Mouse (Mus musculus) layer of hippocampus, adult 18-20 months (tissue): Measurements from ENCODE around the gene Rab8b. TPM values are rescaled to one million over a fixed set of nuclear protein-coding genes. Genes with fewer than 3 reads are reported as not detected.

ENCODE experiments used
- DNase-seq, 2 experiments: peaks; one replicate each; pipeline ENCODE4 v3.0.0; 2022; ENCODE audit warnings: low spot score in 2 of 2
- long read RNA-seq: library from polyadenylated mRNA; stranded (forward); transcript quantifications from one replicate; pipeline ENCODE4 v2.0.0, GENCODE M21; 2021
- total RNA-seq, 2 experiments: library from RNA; stranded (reverse); gene quantifications; 2 replicates each; pipeline ENCODE4 v1.2.3; 2021

Rab8b gene
- 10 to 100 TPM; 53.6 to 57.1 TPM for total RNA-seq
- long read RNA-seq, full-length matches to known transcripts, result 45 of 67 reads
- long read RNA-seq, partial matches to known transcripts, result 2 of 67 reads
- long read RNA-seq, other reads (novel, unspliced or antisense), result 20 of 67 reads

DNA sequence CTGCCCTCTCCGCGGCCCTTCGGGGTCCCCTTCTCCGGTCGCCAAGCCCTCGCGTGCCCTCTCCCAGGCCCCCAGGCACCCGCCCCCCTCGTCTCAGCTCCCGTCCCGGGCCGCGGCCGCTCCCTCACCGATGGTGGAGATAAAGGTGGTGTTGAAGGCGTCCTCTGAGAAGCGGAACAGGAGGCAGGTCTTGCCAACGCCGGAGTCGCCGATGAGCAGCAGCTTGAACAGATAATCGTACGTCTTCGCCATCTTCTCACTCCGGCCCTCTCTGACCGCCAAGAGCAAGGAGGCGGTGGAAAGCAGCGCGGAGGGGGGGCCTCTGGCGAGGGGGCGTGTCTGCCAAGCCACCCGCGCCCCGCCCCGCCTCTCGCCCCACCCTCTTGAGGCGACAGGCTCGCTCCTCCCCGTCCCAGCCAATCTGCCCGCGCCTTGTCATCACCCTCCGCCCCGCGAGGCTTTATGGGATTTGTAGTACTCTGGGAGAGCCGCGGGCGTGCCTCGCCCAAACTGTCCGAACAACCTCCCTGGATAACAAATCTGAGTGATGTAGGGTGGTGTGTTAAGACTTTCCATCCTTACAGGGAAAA is at the start of gene Rab8b:
Rab8b (minus strand) TSS at position 306 of the 590 bp plus-strand sequence.
- DNase-seq, result peak; percentile 95 to 97

DNA sequence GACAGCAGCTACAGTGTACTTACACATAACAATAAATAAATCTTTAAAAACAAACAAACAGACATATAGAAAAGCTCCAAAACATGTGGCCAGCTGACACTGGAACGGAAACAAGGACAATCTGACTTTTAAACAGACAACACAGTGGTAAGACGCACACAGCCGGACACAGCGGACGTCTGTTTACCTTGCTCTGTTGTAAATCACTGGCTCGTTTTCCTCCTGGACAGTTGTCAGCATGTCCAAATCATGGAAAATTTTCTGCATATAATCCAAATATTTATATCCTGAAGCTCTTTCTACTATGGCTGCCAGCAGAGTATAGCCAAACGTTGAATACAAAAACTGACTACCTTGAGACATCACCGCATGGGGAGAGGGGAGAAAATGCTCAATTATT is 48.0 kb upstream of the Rab8b start:
- DNase-seq, result no peak

DNA sequence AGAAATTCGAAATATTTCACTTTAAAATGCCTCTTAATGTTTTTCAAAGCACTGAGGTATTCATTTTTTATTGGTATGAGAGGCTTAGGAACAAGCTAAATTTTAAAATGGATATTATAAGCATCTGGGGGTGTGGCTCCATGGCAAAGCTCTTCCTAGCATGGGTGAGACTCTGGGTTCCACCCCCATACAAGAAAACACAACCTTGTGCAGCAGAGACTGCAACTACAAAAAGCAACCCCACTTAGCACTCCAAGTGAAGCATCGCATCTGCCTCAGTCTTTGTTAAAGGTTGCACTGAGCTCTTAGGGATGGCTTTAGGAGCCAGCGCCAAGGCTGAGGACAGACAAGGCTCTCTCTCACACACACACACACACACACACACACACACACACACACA is 42.0 kb upstream of the Rab8b start:
- no peak for DNase-seq

DNA sequence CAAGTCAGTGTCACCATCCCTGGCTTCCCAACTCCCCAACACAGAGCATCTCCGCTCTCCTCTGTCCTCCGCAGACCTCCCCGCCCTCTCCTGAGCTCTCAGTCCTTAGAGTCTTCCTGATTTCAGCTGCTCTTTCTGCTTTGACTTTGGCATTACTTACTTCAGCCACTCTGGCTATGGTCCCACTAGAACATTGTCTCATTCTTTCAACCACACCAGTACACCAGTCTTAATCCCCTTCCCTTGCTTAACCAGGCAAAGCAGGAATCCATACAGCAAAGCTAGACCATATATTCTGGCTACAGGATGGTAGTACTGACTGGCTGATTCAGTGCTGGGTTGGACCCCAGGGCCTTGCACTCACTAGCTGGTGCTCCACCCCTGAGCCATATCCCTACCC is 38.0 kb upstream of the Rab8b start:
- DNase-seq, result no peak

DNA sequence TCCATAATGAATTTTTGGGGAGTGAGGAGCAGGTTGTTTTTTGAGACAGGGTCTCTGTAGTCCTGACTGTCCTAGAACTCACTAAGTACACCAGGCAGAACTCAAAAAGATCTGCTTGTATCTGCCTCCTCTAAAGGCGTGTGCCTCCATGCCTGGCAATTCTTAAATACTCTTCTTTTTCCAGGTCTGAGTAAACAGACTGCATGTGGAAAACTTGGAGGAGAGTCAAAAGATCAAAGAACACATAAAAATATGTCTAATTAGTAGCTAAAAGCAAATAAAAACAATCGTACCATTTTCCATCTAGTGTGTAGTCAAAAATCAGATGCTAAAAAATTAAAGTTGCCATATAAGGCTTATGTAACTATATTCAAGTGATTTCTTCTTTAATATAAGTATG is 33.4 kb upstream of the Rab8b start:
- no peak for DNase-seq

DNA sequence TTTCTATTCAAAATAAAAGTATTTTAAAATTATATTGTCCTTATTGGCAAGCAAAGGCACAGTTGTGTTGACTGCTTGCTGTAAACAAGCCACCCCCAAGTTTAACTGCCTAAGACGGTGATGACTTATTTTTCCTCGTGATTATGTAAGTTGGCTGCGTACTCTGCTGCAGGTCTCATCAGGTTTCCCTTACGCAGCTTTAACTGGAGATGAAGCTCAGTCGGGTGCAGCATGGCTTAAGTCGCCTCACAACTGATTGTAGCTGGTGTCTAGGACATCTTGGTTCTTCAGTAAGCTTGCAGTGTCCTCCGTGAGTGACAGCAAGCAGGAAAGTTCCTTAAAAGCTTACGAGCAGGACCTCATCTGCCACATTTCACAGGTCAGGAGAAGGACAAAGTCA is 32.8 kb upstream of the Rab8b start:
- DNase-seq, result no peak

DNA sequence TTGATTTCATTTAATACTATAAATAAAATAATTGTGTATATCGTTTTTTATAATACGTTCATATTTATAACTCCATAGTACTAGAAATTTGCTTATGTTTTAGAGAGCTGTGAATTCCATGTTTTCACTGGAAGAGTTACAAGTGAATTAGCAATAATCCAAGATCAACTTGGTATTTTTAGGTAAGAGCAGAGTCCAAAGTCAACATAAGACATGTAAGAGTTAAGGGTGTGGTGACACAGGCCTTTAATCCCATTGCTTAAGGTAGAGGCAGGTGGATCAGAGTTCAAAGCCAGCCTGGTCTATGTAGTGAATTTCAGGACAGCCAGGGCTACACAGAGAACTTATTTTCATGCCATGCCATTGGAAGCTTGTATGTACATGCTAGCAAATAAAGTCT is 29.0 kb upstream of the Rab8b start:
- DNase-seq, result no peak

DNA sequence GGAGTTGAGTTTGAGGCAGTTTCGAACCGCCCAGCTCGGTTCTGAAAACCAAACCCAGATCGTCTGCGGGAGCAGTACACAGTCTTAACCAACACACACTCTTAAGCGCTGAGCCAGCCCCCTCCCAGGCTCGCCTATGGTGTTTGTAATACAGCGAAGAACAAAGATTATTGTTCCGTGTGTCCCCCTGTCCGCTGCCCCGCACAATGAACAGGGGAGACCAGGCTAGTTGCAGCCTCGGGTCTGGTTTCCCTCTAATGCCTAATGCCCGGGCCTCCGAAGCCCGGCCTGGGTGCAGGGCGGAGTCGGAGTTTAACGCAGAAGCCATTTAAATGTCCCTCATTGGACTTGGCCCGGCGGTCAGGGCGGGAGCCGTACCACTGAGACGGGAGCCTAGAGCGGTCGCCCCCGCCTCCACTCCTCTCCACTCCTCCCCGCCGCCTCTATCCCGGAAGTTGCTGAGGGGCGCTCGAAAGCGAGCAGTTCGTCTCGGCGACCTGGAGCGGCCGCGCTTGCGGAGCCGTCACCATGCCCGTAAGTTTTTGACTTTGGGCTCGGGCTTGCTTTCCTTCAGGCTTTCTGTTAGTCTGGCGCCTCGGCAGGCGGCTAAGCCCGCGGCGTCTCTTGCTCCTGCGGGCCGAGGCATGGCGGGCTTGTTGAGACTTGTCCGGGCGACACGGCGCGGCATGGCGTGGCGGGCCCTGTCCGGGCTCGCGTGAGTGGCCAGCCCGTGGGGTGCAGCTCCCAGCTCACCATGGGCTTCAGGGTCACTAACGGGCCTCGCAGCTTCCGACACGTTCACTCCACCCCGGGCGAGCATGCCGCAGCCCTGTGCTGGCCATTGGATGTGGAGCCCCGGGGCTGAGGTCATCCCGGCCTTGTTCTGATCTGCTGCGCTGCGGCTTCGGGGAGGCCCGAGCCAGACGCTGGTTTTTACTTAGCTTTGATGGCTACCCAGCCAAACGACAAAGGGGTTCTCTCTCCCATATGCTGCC is 26.5 kb upstream of the Rab8b start, which contains the start of gene Rps27l:
Rps27l (plus strand) TSS at position 440 of the 995 bp plus-strand sequence.
- peak; percentile 84 to 92 for DNase-seq

DNA sequence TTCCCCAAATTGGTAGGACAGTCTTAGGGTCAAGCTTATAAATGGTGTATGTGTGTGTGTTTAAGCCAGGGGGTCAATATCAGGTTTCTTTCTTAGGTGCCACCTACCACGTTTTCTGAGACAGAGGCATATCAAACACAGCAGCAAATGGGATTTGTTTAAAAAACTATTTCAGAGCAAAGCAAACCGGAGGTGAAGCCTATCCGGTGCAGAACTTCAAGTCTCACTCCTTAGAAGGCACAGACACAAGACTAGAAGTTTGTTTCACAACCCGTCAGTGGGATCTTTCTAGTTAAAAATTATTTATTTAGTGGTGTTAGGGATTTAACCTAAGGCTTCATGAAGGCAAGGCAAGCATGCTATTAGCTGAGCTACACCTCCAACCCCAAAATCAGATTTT is 25.7 kb upstream of the Rab8b start:
- no peak for DNase-seq

DNA sequence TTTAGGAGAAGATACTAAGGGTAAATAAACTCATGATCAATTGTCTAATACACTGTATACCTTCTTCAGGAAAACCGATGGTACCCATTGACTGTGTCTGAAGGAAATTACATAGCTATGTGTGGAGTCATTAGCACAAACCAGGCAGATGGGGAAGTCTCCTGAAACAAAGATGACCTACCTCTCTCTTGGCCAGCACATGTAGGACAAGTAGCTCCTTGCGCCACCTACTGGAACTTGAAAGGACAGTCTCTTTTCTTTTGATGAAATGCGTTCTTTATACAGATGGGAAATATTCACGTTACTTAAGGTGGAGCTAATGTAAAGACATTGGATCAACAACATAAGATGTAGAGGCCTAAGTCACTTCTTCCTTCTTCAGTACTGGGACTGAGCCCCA is 19.3 kb upstream of the Rab8b start:
- DNase-seq, result peak in 1 of 2 experiments; percentile 60

DNA sequence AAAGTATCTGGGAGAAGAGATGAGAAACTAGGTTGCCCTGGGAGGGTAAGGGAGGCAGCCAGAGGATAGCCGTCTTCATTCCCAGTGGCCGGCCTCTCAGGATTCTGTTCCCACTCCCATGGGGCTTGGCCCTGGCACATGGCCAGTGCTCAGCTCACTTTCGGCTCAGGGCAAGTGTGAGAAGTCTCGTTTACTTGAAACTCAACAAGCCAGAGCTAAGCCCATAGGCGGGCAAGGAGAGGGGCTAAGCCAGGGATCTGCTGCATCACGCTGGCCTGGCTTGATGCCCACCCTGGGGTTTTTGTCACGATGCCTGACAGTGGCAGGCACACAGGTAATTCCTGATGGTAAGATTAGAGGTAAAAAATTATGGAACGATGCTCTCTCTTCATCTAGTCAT is 18.0 kb upstream of the Rab8b start:
- DNase-seq, result no peak

DNA sequence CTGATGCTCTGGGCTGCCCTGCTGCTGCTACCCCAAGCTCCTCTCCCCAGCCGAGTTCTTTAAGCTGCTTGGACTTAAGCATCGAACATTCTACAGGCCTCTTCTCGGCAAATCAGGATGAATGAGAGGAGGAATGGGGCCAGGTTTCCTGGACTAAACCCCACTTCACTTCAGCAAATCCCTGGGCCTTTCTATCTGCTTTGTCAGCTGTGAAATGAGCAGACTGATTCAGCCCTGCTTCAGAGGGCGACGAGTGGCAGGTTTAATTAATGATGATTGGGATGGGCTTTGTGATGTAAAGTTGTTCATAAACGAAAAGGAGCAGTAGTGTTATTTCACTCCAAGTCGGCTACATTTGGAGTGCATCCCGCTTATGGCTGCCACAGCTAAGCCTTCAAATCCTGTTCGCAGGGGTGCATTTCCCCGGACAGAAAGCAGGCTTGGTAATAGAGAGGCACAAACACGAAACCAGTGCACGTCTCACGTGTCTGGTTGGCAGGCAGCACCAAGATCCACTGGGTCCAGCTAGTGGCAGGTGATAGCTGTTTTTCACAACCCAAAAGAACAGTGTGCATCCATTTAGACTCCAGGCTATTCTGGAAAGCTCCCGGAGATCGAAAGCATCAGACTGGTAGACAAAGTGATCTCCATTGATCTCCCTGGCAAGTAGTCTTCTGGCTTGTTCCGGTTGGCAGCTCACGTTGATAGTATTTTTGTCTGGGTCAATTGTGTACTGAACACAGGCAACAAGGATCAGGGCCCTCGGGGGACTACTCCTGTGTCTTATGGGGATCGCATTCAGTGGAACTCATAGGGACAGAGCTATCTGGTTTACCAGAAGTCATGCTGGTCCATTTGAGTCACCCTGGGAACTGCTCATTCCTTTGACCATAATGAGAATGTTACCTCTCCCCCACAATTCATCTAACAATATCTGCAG is 14.7 kb upstream of the Rab8b start:
- no peak for DNase-seq

DNA sequence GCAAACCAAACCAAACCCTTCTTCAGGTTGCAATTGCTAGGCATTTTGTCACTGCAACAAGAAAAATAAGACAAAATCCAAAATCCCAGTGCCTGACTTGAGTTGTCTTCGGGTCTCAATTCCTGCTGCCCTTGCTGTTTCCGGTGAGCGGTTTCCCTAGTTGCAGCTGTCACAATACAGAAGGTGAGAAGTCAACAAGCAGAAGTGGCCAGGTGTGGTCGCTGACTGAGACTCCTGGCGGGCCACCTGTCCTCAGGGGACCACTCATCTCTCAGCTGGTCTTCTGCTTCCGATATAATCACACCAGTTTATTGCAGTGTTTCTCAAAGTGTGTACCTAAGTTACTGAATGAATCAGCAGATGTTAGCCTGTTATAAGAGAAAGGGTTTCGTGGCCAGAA is 10.9 kb upstream of the Rab8b start:
- DNase-seq, result no peak

DNA sequence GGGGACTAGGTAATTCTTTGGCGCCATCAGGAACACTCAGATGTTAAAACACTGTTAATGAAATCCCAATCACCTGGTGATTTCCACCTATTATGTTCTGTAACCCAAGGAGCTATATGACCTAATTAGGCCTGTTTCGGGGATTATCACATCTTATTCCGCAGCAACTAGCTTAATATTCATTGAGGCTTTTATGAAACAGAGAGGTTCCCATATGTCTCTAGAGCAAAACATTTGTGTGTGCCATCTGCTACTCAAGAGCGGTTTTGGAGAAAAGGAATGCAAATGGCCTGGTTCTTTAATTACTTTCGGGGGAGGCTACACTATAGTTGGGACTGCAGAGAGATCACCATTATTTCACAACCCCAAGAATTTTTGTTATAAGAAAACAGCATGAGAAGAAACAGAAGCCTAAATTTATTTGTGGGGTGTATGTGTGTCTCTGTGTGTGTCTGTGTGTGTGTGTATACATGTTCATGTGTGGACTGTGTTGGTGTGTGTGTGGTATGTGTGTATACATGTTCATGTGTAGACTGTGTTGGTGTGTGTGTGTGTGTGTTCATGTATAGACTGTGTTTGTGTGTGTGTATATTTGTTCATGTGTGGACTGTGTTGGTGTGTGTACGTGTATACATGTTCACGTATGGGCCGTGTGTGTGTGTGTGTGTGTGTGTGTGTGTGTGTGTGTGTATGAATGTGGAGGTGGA is 8.4 kb upstream of the Rab8b start:
- DNase-seq, result peak; percentile 74 to 87

DNA sequence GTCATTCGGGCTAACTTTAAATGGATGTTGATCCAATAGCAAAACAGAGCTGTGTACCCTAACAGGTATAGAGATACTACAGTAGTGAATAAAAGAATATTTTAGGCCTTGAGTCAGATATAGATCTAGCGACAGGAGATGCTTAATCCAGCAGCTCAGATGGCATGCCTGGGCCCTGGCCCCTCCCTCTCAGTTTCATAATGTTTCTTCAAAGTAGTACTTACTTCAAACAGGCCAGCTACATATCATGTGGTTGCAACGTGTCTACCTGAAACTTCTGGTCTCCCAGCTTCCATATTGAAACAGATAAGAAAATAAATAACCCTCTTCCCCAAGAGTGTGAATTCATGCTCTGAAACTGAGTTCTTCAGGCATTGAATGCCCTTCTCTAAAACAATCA is 6.4 kb upstream of the Rab8b start:
- DNase-seq, result no peak

DNA sequence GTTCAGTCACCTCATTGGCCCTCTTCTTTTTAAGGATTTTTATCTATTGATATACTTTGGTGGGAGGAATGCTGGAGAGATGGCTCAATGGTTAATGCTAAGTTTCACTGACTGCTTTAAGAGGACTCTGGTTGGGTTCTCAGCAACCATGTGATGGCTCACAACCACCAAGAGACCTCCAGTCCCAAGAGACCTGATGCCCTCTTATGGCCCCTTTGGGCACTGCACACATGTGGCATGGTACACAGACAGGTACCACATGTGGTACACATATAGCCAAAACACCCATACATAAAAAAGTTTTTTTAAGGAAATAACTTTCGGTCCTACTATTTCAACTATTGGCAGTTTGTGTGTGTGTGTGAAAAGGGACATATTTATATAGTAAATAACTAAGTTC is 2.6 kb upstream of the Rab8b start:
- DNase-seq, result no peak

DNA sequence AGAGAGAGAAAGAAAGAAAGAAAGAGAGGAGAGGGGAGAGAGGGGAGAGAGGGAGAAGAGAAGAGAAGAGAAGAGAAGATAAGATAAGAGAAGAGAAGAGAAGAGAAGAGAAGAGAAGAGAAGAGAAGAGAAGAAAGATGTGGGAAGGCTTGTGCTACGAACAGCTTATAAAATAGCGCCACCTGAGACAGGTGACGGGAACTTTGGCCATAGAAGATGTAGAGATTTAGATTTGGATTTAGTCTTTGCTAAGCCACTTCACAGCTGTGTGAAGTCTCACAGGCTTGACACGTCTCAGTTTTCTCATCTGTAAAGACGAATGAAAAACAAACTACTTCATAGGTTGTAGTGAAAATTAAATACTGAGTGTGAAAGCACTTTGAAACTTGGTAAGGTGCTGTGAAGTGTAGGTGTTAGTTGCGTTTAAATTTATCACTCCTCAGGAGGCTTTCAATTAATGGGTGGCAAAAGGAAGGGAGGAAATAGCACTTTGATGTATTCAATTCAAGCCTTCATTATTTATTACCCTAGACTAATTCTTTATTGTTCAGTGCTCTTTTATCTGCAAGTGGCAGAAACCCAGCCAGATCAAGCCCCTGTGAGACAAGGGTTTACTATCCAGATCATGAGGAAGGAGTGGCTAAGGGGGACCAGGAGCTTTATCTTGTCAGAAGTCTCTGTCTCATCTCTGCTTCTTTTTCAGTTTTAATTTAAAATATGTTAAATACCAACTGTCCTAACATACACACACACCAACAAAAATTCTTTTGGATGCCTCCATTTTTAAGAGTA is 1.2 kb upstream of the Rab8b start:
- DNase-seq, result no peak

DNA sequence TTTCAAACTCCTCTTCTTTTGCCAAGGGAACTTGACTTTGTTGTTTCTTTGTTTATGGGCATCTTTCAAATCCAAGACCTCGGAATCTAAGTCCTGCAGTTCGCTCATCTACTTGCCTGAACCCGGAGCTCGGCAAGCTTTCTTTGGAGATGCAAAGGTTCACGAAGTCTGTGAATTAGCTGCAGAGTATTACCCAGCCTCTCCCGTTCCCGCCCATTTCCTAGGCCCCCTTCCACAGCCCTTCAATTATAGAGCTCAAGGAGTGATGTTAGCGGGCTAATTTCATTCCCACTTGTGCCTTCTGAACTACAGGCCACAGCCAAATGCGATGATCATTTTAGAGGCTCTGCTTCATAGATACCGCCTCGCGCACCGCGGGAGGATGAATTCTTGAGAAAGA is 494 bp upstream of the Rab8b start:
- no peak for DNase-seq

DNA sequence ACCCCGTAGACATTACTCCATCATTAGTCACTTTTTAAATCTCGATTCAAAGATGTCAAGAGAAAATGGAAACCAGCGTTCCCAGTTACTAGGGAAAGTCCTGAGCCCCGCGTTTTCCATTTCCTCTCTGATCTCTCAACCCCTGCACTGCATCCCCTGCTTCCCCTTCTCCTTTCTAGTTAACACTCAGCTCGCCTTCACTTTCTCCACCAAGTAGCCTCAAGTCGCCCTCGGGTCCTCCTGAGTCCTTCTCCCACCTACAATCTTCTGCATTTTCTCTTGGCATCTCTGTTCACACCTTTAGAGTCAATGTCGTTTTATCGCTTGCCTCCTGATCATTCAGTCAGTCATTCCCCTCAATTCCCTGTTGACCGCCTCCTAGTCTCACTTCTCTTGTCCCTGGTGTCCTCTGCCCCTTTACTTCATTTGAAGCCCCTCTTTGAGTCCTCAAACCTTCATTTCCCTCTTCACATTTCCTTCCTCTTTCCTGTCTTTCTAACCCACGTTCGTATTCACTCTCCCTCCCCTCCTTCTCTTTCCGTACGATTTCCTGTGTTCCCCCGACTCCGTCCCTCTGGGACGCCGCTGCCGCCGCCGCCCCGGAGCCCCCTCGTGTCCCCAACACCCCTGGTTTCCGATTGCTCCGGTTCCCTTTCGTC is 686 bp downstream of the Rab8b start:
- no peak for DNase-seq
